Mouse (Mus musculus) heart, adult 18-20 months (tissue): ENCODE data around the gene Atxn2l. TPM values are rescaled to one million over a fixed set of nuclear protein-coding genes. Genes with fewer than 3 reads are reported as not detected.

ENCODE experiments used
- DNase-seq, 2 experiments: peaks; one replicate each; pipeline ENCODE4 v3.0.0; 2021 to 2022; ENCODE audit warnings: mixed read lengths in 1 of 2
- total RNA-seq, 2 experiments: library from RNA; stranded (reverse); gene quantifications; 2 replicates each; pipeline ENCODE4 v1.2.3; 2021

Atxn2l gene
- total RNA-seq, 2 experiments from 2014 or later: 33.0 to 37.1 TPM

- no peak for DNase-seq
Measured at GRCm38 (mm10) chr7:126463004-126463403, 40.2 kb downstream of the Atxn2l start, which contains the start of gene Atp2a1. Atp2a1 (minus strand) TSS chr7:126463108.

- DNase-seq: no peak
Measured at GRCm38 (mm10) chr7:126461626-126462025, 41.6 kb downstream of the Atxn2l start.

DNA sequence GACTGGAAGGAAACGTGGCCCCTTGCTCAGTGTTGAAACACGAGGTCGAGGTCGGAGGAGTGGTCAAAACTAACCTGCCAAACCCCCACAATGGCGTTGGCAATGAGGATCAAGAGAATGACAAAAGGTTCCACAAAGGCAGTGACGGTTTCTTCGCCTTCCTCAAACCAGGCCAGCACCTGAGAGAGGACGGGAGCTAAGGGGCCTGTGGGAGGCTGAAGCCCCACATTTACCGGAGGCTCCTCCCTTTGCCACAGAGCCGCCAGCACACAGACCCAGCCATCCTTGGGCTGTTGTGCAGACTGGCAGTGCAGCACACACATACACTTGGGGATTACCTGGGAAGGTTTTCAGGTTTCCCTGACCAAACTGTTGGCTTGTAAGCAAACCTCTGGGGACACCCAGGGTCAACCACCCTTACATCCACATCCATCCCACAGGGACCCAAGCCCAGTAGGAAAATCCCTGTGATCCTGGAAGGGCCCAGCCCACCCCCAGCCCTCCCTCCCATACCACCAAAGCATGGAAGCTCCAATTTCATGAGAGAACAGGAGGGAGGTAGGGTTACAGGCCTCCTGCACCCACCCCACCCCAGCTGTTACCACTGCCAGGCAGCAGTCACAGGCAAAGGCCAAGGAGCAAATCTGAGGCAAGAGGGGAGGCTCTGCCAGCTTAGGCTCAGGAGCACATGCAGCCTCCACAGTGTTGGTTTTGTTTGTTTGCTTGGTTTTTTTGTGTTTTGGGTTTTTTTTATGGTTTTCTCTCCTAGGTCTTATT is 42.4 kb downstream of the Atxn2l start:
- no peak for DNase-seq

DNA sequence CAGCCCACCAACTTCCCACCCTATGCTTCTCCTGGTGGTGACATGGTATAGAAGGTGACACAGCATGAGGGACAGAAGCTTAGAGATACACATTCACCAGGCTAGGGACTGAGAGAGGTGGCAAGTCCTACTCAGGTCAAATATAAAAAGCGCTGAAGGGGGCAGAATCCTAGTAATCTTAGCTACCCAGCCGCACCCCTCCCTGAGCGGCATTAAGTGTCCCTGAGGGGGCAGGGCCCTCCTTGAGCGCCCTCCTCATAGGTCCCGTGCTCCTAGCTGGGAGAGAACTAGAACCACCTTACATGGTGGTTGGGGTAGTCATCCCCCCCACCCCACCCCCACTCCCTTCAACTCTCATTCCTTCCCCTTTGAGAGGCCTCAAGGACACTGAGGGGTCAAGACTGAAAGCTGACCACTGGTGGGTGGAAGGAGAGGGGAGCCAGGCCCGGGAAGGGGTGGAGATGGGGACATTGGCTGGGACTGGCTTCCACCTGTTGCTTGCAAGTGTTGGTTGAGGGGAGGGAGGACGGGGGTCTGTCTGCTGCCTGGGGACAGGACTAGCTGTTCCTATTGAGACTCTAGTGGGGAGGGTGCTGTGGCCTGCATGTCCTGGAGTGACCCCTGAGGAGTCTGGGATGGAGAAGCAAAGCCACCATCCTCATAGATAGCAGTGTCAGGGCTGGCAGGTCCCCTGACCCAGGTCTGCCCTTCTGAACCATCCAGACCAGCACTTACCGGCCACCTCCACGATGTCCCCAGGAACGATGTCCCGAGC is 44.2 kb downstream of the Atxn2l start:
- DNase-seq: no peak

DNA sequence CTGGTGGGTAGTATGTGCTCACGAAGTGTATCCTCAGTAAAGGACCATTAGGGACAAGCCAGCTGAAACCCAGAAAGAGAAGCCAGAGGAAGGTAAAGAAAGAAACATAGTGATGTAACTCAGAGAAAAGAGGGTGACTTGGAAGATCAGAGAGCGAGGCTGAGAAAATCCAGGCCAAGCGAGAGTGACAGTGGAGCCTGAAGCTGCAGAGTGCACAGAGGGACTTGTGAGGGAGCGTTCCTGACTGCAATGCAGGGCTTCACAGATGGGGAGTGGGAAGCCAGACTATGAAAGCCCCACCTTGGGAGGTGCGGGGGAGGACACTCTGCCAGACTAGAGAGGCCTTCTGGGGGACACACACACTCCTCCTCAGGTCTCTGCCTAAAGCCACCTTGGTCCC is 45.0 kb downstream of the Atxn2l start:
- DNase-seq: no peak

DNA sequence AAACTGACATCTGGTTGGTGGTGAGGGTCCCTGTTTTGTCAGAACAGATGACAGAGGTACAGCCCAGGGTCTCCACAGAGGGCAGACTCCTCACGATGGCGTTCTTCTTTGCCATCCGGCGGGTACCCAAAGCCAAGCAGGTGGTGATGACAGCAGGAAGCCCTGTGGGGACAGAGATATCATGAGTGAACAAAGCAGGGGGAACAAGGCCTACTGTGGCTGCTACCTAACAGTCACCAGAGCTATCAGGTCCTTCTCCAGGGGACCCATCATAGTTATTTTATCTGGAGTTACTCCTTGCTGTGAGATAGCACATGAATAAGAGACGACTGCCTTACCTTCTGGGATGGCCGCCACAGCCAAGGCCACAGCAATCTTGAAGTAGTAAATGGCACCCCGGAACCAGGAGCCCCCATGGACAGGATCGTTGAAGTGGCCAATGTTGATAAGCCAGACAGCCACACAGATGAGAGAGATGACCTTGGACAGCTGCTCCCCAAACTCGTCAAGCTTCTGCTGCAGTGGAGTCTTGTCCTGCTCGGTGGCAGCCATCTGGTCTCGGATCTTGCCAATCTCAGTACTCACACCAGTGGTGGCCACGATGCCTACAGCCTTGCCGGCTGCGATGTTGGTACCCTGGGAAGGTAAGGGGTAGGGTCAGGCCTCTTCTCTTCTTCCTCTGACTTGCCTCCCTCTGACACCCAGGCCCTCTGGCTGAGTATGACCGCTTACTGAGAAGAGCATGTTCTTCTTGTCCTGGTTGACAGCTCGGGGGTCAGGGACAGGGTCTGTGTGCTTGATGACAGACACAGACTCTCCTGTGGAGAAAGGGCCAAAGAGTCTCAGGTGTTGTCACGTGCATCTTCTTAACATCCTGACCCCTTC is 46.6 kb downstream of the Atxn2l start:
- DNase-seq: no peak

- DNase-seq: no peak
Measured at GRCm38 (mm10) chr7:126455242-126455641, 48.0 kb downstream of the Atxn2l start.

DNA sequence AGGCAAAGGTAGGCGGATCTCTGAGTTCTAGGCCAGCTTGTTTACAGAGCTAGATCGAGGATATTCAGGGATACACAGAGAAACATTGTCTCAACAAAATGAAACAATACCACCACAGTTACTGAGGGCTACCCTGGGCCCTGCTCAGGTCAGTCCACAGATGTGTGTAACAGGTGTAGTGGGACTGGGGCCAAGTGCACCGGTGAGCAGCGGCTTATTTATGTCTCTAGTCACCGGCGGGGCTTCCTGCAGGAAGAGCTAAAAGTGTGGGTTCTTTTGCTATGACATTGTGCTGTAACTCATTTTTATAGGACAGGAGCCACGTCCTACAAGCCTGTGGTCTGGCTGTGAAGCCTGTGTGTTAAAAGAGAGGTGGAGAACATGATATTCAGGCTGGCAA is 49.4 kb downstream of the Atxn2l start:
- no peak for DNase-seq

DNA sequence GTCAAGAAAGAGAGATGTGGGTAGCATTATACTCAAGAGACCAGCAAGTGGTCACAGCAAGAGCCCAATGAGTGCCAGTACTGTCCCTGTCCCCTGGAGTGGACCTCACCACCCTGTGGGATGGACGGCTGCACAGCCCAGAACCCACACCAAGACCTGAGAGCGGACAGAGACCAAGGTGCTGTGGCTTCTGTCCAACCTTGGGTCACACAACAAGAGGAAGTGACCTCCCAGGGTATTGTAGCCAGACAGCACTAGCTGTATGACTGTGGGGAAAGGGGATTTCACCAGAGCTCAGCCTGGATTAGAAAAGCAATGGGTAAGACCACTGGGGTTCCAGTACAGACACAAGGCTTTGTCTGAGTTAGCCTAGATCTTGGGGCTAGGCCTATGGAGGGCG is 51.0 kb downstream of the Atxn2l start:
- no peak for DNase-seq

- DNase-seq: no peak
Measured at GRCm38 (mm10) chr7:126450641-126451040, 52.6 kb downstream of the Atxn2l start.

DNA sequence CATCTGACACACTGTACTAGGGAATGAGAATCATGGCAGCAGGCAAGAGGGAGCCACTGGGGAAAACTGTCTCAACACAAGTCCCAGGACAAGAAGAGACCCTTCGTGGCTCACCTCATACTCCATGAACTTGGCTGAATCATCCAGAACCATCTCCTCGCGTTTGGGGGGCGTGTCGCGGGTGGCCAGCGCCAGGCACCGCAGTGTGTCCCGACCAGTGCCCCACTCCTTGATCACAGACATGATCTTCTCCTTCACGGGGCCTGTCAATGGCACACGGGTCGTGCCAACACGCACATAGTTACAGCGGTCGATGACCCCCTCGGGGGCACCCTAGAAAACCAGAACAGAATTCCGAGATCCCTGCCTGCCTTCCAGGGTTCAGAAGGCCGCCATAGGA is 53.2 kb downstream of the Atxn2l start:
- no peak for DNase-seq

DNA sequence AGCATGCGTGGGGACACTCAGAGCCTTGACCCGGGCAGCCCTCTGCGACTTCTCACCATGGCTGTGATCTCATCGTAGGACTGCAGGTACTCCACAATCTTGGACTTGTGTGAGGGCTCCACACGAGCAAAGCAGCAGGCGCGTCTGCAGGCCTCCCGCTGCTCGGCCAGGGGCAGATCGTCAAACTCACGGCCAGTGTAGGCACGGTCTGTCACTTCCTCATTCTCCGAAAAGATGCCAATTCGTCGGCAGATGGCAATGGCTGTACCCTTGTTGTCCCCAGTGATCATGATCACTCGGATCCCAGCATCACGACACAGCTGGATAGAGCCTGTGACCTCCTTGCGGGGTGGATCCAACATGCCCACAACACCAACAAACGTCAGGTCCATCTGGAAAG is 54.8 kb downstream of the Atxn2l start:
- no peak for DNase-seq

DNA sequence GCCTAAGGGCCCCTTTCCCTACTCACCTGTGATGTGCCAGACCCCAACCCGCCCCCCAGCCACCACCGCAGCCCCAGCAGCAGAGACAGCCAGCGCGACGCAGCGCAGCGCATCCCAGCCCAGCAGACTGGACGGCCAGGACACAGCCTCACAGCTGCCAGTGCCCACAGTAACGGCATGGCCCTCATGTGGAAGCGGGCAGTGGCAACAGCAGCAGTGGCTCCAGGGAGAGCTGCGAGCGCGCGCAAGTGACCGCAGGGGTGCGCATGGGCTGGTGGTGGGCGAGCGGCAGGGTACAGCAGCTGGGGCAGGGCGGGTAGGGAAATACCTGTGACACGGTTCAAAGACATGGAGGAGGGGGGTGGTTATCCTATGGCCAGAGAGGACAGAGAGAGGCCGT is 57.0 kb downstream of the Atxn2l start:
- DNase-seq: no peak

DNA sequence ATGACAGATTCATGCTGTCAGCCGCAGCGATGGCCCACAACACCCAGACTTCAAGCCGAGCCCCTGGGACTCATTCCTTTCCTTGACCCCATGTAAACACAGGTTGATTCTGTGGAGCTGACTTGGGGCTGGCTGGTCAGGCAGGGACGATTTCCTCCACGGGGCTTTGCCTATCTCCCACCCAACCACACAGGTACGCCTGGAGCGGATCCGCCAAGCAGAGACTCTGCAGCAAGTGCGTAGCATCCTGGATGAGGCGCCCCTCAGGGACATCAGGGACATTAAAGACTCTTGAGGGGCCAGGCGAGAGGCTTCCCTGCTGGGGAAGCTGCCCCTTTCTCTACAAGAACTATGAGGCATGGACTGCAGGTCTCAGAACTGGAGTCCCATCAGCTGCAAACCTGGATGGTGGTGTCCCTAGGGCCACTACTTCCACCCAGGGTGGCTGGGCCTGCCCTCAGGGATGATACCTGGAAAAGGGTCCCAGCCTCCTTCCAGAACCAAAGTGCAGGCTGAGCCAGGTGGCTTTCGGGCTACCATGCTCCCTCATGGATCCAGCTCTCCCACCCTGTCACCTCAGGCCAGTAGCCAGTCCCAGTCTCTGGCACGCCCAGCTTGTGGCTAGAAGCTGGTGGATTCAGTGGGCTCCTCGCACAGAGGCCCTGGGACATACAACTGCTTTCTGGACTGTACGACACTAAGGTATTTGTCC is 58.0 kb downstream of the Atxn2l start:
- no peak for DNase-seq

DNA sequence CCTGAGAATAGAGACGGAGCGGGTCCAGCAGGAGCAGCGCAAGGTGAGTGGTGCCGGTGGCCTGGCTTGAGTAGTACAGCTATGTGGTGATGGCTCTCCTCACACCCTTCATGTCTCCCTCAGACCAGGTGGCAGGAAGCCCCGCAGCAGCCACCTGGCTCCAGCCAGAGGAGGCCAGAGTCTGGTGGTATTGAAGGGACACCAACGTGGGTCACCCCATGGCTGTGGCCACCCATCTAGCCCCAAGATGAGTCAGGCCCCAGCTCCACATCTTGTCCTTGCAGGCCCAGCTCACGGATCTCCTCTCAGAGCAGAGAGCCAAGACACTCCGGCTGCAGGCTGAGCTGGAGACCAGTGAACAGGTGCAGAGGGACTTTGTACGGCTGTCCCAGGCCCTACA is 58.7 kb downstream of the Atxn2l start:
- no peak for DNase-seq

DNA sequence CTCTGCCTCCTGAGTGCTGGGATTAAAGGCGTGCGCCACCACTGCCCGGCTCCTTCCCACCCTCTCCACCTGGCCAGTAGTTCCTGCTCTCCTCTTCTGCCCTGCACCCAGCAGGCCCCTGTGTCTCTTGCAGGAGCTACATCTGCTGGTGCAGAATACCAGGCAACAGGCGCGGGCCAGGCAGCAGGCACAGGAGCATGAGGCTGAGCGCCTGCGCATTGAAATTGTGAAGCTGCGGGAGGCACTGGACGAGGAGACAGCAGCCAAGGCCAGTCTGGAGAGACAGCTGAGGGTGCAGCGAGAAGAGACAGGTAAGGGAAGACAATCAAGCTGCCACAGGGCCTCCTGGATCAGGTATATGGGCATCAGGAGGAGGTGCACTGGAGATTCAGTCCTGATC is 59.2 kb downstream of the Atxn2l start:
- DNase-seq: no peak

Other genes starting within 250 kb of the Atxn2l start
- 10 to 100 TPM; 72.3 to 73.8 TPM for gene Sbk1, start 230.8 kb downstream of the Atxn2l start, total RNA-seq
- 1 to 10 TPM in 1 of 2 experiments, under 1 TPM in 1; 0.52 to 5.7 TPM for gene Lat, start 133.9 kb downstream of the Atxn2l start, total RNA-seq
- 10 to 100 TPM; 24.8 to 25.8 TPM for gene Spns1, start 126.0 kb downstream of the Atxn2l start, total RNA-seq
- gene Nfatc2ip, start 106.7 kb downstream of the Atxn2l start, total RNA-seq: 1 to 10 TPM; 3.8 to 3.9 TPM
- 1 to 10 TPM in 1 of 2 experiments, under 1 TPM in 1; 0.32 to 4.2 TPM for gene Cd19, start 88.5 kb downstream of the Atxn2l start, total RNA-seq
- gene Rabep2, start 74.7 kb downstream of the Atxn2l start, total RNA-seq: 1 to 10 TPM; 5.5 to 7.5 TPM
- under 1 TPM; 0.87 TPM for gene Atp2a1, start 40.3 kb downstream of the Atxn2l start, total RNA-seq
- gene Sh2b1, start 28.0 kb downstream of the Atxn2l start, total RNA-seq: 10 to 100 TPM; 40.9 to 45.1 TPM
- gene Tufm, start 16.1 kb downstream of the Atxn2l start, total RNA-seq: 100 to 1,000 TPM; 286 to 355 TPM
- gene Eif3c, start 63.0 kb upstream of the Atxn2l start, total RNA-seq: 100 to 1,000 TPM; 142 to 148 TPM
- gene Apobr, start 81.5 kb upstream of the Atxn2l start, total RNA-seq: under 1 TPM; 0.23 to 0.79 TPM
- 10 to 100 TPM in 1 of 2 experiments, 1 to 10 TPM in 1; 9.0 to 17.9 TPM for gene Cln3, start 82.4 kb upstream of the Atxn2l start, total RNA-seq
- not detected for gene Il27, start 91.5 kb upstream of the Atxn2l start, total RNA-seq
- gene Nupr1, start 127.4 kb upstream of the Atxn2l start, total RNA-seq: 1 to 10 TPM; 6.1 to 8.0 TPM
- gene Sgf29, start 145.9 kb upstream of the Atxn2l start, total RNA-seq: 10 to 100 TPM; 24.8 to 26.5 TPM
- 10 to 100 TPM; 31.1 to 44.0 TPM for gene Sult1a1, start 173.0 kb upstream of the Atxn2l start, total RNA-seq
- 10 to 100 TPM; 60.1 to 60.4 TPM for gene Bola2, start 192.0 kb upstream of the Atxn2l start, total RNA-seq
- gene Slx1b, start 192.3 kb upstream of the Atxn2l start, total RNA-seq: 1 to 10 TPM; 3.7 to 4.1 TPM
- gene Coro1a, start 204.3 kb upstream of the Atxn2l start, total RNA-seq: 10 to 100 TPM in 1 of 2 experiments, 1 to 10 TPM in 1; 9.3 to 28.6 TPM